Comparison of ENCODE assay signal across 8 mouse cellular contexts in genomic region chr13:81136652-81137422, GRCm38 (mm10).
DNase-seq lines count a peak whose midpoint lies in the region; ATAC-seq and TF ChIP-seq lines count a peak whose summit lies in the region.

No protein-coding gene starts in this region.

- TF ChIP-seq EP300 in liver, embryonic 14.5 days (IDR thresholded peaks at IDR 0.05; ENCODE audit: low read depth), result no peak

- WGBS in forebrain, postnatal 0 days, result 31% methylated on average over 11 of the region's 11 CpGs
- WGBS in intestine, postnatal 0 days, result 8% methylated on average over 11 of the region's 11 CpGs
- WGBS in liver, embryonic 14.5 days (ENCODE audit: insufficient replicate concordance), result 36% methylated on average over 11 of the region's 11 CpGs

- H3K4me1 ChIP-seq in forebrain, postnatal 0 days (ENCODE audit: insufficient read depth), result no peaks in the 10 kb centered on the region
- peaks cover 26% of the 10 kb centered on the region for H3K4me1 ChIP-seq in intestine, postnatal 0 days (replicated peaks; ENCODE audit: control insufficient read depth, insufficient read depth, low read length)
- H3K4me1 ChIP-seq in liver, embryonic 14.5 days (replicated peaks; ENCODE audit: control insufficient read depth in 2 of 2, insufficient read depth in 2 of 2, low read length in 1 of 2), result peaks cover 0 to 4% of the 10 kb centered on the region in 2 experiments; a peak in 1 of 4 replicates

- no peak overlapping the region for H3K9ac ChIP-seq in forebrain, postnatal 0 days
- no peak overlapping the region for H3K9ac ChIP-seq in intestine, postnatal 0 days (ENCODE audit: low read depth, low read length)
- no peak overlapping the region for H3K9ac ChIP-seq in liver, embryonic 14.5 days (replicated peaks)

- H3K4me3 ChIP-seq in forebrain, postnatal 0 days (ENCODE audit: low read depth, low read length), result no peak overlapping the region
- H3K4me3 ChIP-seq in intestine, postnatal 0 days (ENCODE audit: low read depth, low read length), result no peak overlapping the region
- no peak overlapping the region for H3K4me3 ChIP-seq in liver, embryonic 14.5 days (ENCODE audit: insufficient read depth in 1 of 2, low read depth in 2 of 2, low read length in 2 of 2)

- no peaks in the 10 kb centered on the region for H3K27me3 ChIP-seq in forebrain, postnatal 0 days (ENCODE audit: insufficient read depth, low read length)
- no peaks in the 10 kb centered on the region for H3K27me3 ChIP-seq in intestine, postnatal 0 days (replicated peaks; ENCODE audit: control insufficient read depth, insufficient read depth, low read length)
- no peaks in the 10 kb centered on the region for H3K27me3 ChIP-seq in liver, embryonic 14.5 days (ENCODE audit: control insufficient read depth, insufficient read depth, low read length)

- H3K27ac ChIP-seq in forebrain, postnatal 0 days (ENCODE audit: low read depth, low read length), result no peak overlapping the region
- H3K27ac ChIP-seq in intestine, postnatal 0 days (ENCODE audit: low read depth, low read length), result peak overlapping the region; percentile 43
- no peak overlapping the region for H3K27ac ChIP-seq in liver, embryonic 14.5 days

- H3K36me3 ChIP-seq in forebrain, postnatal 0 days (ENCODE audit: insufficient read depth), result no peaks in the 10 kb centered on the region
- H3K36me3 ChIP-seq in intestine, postnatal 0 days (ENCODE audit: control insufficient read depth, insufficient read depth), result no peaks in the 10 kb centered on the region
- no peaks in the 10 kb centered on the region for H3K36me3 ChIP-seq in liver, embryonic 14.5 days (replicated peaks; ENCODE audit: control insufficient read depth, insufficient read depth, low read depth)

- H3K4me2 ChIP-seq in forebrain, postnatal 0 days (ENCODE audit: low read depth), result no peak overlapping the region
- peak overlapping the region; percentile 1; the same call in 1 of the 2 replicates for H3K4me2 ChIP-seq in intestine, postnatal 0 days (replicated peaks; ENCODE audit: low read depth)
- no peak overlapping the region for H3K4me2 ChIP-seq in liver, embryonic 14.5 days (ENCODE audit: low read depth)

- no peaks in the 10 kb centered on the region for H3K9me3 ChIP-seq in forebrain, postnatal 0 days (ENCODE audit: low read length)
- no peaks in the 10 kb centered on the region for H3K9me3 ChIP-seq in intestine, postnatal 0 days (ENCODE audit: control insufficient read depth)
- no peaks in the 10 kb centered on the region for H3K9me3 ChIP-seq in liver, embryonic 14.5 days (ENCODE audit: control insufficient read depth, low read length)

- TF ChIP-seq CTCF in forebrain, postnatal 0 days (IDR thresholded peaks at IDR 0.05; ENCODE audit: low read depth), result no peak
- TF ChIP-seq CTCF in intestine, postnatal 0 days (IDR thresholded peaks at IDR 0.05; ENCODE audit: low read depth), result no peak
- no peak for TF ChIP-seq CTCF in liver, embryonic 14.5 days (IDR thresholded peaks at IDR 0.05; ENCODE audit: low read depth)

- peak; percentile 74 for ATAC-seq in forebrain, postnatal 0 days
- peak; percentile 77 for ATAC-seq in intestine, postnatal 0 days
- ATAC-seq in liver, embryonic 14.5 days (ENCODE audit: insufficient read depth), result peak; percentile 48; the same call in 1 of the 2 replicates

- DNase-seq in adrenal gland, adult 2 months, result peak; percentile 42
- DNase-seq in adrenal gland, postnatal 25 days, result no peak
- DNase-seq in 3T3-L1 (ENCODE audit: low read depth, low spot score), result peak; percentile 68
- DNase-seq in forebrain, postnatal 0 days, result peak; percentile 14
- DNase-seq in liver, embryonic 14.5 days (ENCODE audit: low read depth in 3 of 3, low spot score in 3 of 3), result no peak
- DNase-seq in skeletal muscle tissue, adult 2 months (ENCODE audit: low read depth, low spot score), result peak; percentile 84
- DNase-seq in natural killer cell, adult 2 months (ENCODE audit: low spot score in 2 of 2), result no peak

Comparison
In these comparisons a context has a peak if more than half of its experiments do, and no peak if none do; other contexts are left out.
1. DNase-seq: peak in adrenal gland, adult 2 months (single experiment), 3T3-L1 (single experiment), forebrain, postnatal 0 days (single experiment) and skeletal muscle tissue, adult 2 months (single experiment); none in adrenal gland, postnatal 25 days (single experiment), liver, embryonic 14.5 days (0 of 3) and natural killer cell, adult 2 months (0 of 2).
2. Peak in every context shown above with its lines, with median percentiles within 50 percentile points of each other: ATAC-seq.